9 mouse cellular contexts compared by ENCODE assay signal in genomic region chr4:117390850-117391795, GRCm38 (mm10).
DNase-seq lines count a peak whose midpoint lies in the region; ATAC-seq and TF ChIP-seq lines count a peak whose summit lies in the region.
"Had no signal": no experiment of that assay in that cellular context is flagged by ENCODE, and none has a peak within 500 bp of the region (broad histone marks: within the 10 kb centered on the region; RNA-seq: fewer than 3 reads in every experiment).

No protein-coding gene starts in this region.

- H3K4me1 ChIP-seq in heart, embryonic 12.5 days (replicated peaks): peaks cover 18% of the 10 kb centered on the region
- peaks cover 13% of the 10 kb centered on the region for H3K4me1 ChIP-seq in stomach, embryonic 14.5 days (ENCODE audit: control insufficient read depth, insufficient read depth, low read length)
- no peaks in the 10 kb centered on the region for H3K4me1 ChIP-seq in stomach, postnatal 0 days (replicated peaks; ENCODE audit: control insufficient read depth, insufficient read depth)
- H3K4me1 ChIP-seq in limb, embryonic 15.5 days: peaks cover 21% of the 10 kb centered on the region

- H3K9ac ChIP-seq in heart, embryonic 12.5 days: no peak overlapping the region
- no peak overlapping the region for H3K9ac ChIP-seq in stomach, embryonic 14.5 days (replicated peaks; ENCODE audit: low read depth, low read length)
- H3K9ac ChIP-seq in stomach, postnatal 0 days (ENCODE audit: low read length): no peak overlapping the region
- no peak overlapping the region for H3K9ac ChIP-seq in limb, embryonic 15.5 days

- no peak overlapping the region; the same call in 1 of the 2 replicates for H3K27ac ChIP-seq in heart, embryonic 12.5 days (ENCODE audit: poor library complexity, severe bottlenecking)
- no peak overlapping the region for H3K27ac ChIP-seq in stomach, embryonic 14.5 days (ENCODE audit: low read length)
- no peak overlapping the region for H3K27ac ChIP-seq in stomach, postnatal 0 days (replicated peaks)
- H3K27ac ChIP-seq in limb, embryonic 15.5 days: no peak overlapping the region

- H3K4me2 ChIP-seq in heart, embryonic 12.5 days: peak overlapping the region; percentile 62
- peak overlapping the region; percentile 22 for H3K4me2 ChIP-seq in stomach, embryonic 14.5 days (replicated peaks; ENCODE audit: low read depth, low read length)
- H3K4me2 ChIP-seq in stomach, postnatal 0 days (replicated peaks; ENCODE audit: low read depth): no peak overlapping the region
- peak overlapping the region; percentile 26; the same call in 1 of the 2 replicates for H3K4me2 ChIP-seq in limb, embryonic 15.5 days

- TF ChIP-seq EP300 in stomach, postnatal 0 days (optimal IDR thresholded peaks at IDR 0.05): no peak

- TF ChIP-seq CTCF in stomach, postnatal 0 days (IDR thresholded peaks at IDR 0.05; ENCODE audit: low read depth): no peak

- DNase-seq in heart, postnatal 10 days: no peak
- DNase-seq in stomach, postnatal 0 days (ENCODE audit: low spot score): no peak
- no peak for DNase-seq in frontal cortex, postnatal 10 days (ENCODE audit: low spot score in 2 of 2)
- DNase-seq in urinary bladder, postnatal 10 days (ENCODE audit: low spot score): no peak
- no peak for DNase-seq in cerebellum, adult 11 months
- DNase-seq: cerebellum, adult 9-10 months had no signal

- WGBS in heart, embryonic 12.5 days: 25% methylated on average over 22 of the region's 22 CpGs
- WGBS in stomach, embryonic 14.5 days: 25% methylated on average over 22 of the region's 22 CpGs
- 33% methylated on average over 22 of the region's 22 CpGs for WGBS in stomach, postnatal 0 days
- 30% methylated on average over 22 of the region's 22 CpGs for whole genome bisulfite sequencing in limb, embryonic 15.5 days

- H3K9me3 ChIP-seq in heart, embryonic 12.5 days (replicated peaks): no peaks in the 10 kb centered on the region
- H3K9me3 ChIP-seq in stomach, embryonic 14.5 days (ENCODE audit: control insufficient read depth, low read depth, low read length): no peaks in the 10 kb centered on the region
- no peaks in the 10 kb centered on the region for H3K9me3 ChIP-seq in stomach, postnatal 0 days (ENCODE audit: control insufficient read depth, low read length)
- no peaks in the 10 kb centered on the region for H3K9me3 ChIP-seq in limb, embryonic 15.5 days

- intact Hi-C loops in heart, postnatal 10 days (cut with DNase I): no loop called here

- H3K36me3 ChIP-seq in heart, embryonic 12.5 days: no peaks in the 10 kb centered on the region
- no peaks in the 10 kb centered on the region for H3K36me3 ChIP-seq in stomach, embryonic 14.5 days (ENCODE audit: control insufficient read depth, insufficient read depth, low read length)
- no peaks in the 10 kb centered on the region for H3K36me3 ChIP-seq in stomach, postnatal 0 days (ENCODE audit: control insufficient read depth, insufficient read depth, low read length)
- no peaks in the 10 kb centered on the region for H3K36me3 ChIP-seq in limb, embryonic 15.5 days

- no peak for ATAC-seq in heart, embryonic 12.5 days (ENCODE audit: insufficient number of reproducible peaks, low FRiP score)
- ATAC-seq in stomach, embryonic 14.5 days (ENCODE audit: insufficient number of reproducible peaks, insufficient read depth, low FRiP score, low read depth): no peak
- no peak for ATAC-seq in stomach, postnatal 0 days (ENCODE audit: low FRiP score, low TSS enrichment)
- ATAC-seq in limb, embryonic 15.5 days (ENCODE audit: insufficient number of reproducible peaks, low FRiP score, low TSS enrichment, low read depth): no peak

- H3K27me3 ChIP-seq in heart, embryonic 12.5 days (replicated peaks): peaks cover 13% of the 10 kb centered on the region
- H3K27me3 ChIP-seq in stomach, embryonic 14.5 days (ENCODE audit: control insufficient read depth, insufficient read depth, low read length): no peaks in the 10 kb centered on the region
- H3K27me3 ChIP-seq in stomach, postnatal 0 days (ENCODE audit: control insufficient read depth, insufficient read depth, low read length): no peaks in the 10 kb centered on the region; the same call in 1 of the 2 replicates
- H3K27me3 ChIP-seq in limb, embryonic 15.5 days: 0 out of 2 replicates have a peak, but pooled peaks cover 6% of the 10 kb centered on the region

- H3K4me3 ChIP-seq in heart, embryonic 12.5 days: peak overlapping the region; percentile 20
- no peak overlapping the region for H3K4me3 ChIP-seq in stomach, embryonic 14.5 days (ENCODE audit: low read depth, low read length)
- no peak overlapping the region for H3K4me3 ChIP-seq in stomach, postnatal 0 days (ENCODE audit: low read depth, low read length)
- no peak overlapping the region; the same call in 1 of the 2 replicates for H3K4me3 ChIP-seq in limb, embryonic 15.5 days
